Mouse (Mus musculus): ENCODE data around the gene Rbpms2.

- TF ChIP-seq CTCF (IDR thresholded peaks at IDR 0.05; ENCODE audit: low read depth, low read length) (no peak), GATA1 (IDR thresholded peaks at IDR 0.05; ENCODE audit: borderline replicate concordance, low read length) (no peak), TAL1 (conservative IDR thresholded peaks at IDR 0.05; ENCODE audit: low read depth, low read length) (no peak), POLR2AphosphoS5 (IDR thresholded peaks at IDR 0.05; ENCODE audit: insufficient replicate concordance, low read depth, low read length) (no peak), GATA2 (IDR thresholded peaks at IDR 0.05; ENCODE audit: borderline replicate concordance, low read depth, low read length) (no peak)
These were observed 20.5 kb downstream of the Rbpms2 start for GRCm38 (mm10) chr9:65649997-65650396.
